Mouse (Mus musculus): Measurements from ENCODE around the gene Neurod4. TPM values are rescaled to one million over a fixed set of nuclear protein-coding genes. Genes with fewer than 3 reads are reported as not detected.

Neurod4 gene
- polyA plus RNA-seq, 1 experiment from 2014 or later: not detected

Other genes starting within 250 kb of the Neurod4 start
- not detected in 2 replicates for gene Olfr821, start 249.9 kb downstream of the Neurod4 start, polyA plus RNA-seq (2015; fragmentation: Nextera tagmentation; extraction: Ambion mirVana)
- gene Olfr822, start 209.0 kb downstream of the Neurod4 start, polyA plus RNA-seq (2015; fragmentation: Nextera tagmentation; extraction: Ambion mirVana): not detected in 2 replicates
- gene Olfr823, start 164.9 kb downstream of the Neurod4 start, polyA plus RNA-seq (2015; fragmentation: Nextera tagmentation; extraction: Ambion mirVana): not detected in 2 replicates
- gene Olfr824, start 150.2 kb downstream of the Neurod4 start, polyA plus RNA-seq (2015; fragmentation: Nextera tagmentation; extraction: Ambion mirVana): not detected in 2 replicates
- not detected in 2 replicates for gene Olfr825, start 113.5 kb downstream of the Neurod4 start, polyA plus RNA-seq (2015; fragmentation: Nextera tagmentation; extraction: Ambion mirVana)
- not detected in 2 replicates for gene Olfr826, start 96.1 kb downstream of the Neurod4 start, polyA plus RNA-seq (2015; fragmentation: Nextera tagmentation; extraction: Ambion mirVana)
- not detected in 2 replicates for gene Olfr827, start 65.8 kb downstream of the Neurod4 start, polyA plus RNA-seq (2015; fragmentation: Nextera tagmentation; extraction: Ambion mirVana)
- gene Tespa1, start 42.6 kb upstream of the Neurod4 start, polyA plus RNA-seq (2015; fragmentation: Nextera tagmentation; extraction: Ambion mirVana): 1.2 and 1.3 TPM in 2 replicates
- gene Vmn2r84, start 114.1 kb upstream of the Neurod4 start, polyA plus RNA-seq (2015; fragmentation: Nextera tagmentation; extraction: Ambion mirVana): 0.01 TPM in 1 of 2 replicates, not detected in the other
- 0.01 TPM in 1 of 2 replicates, not detected in the other for gene Vmn2r85, start 149.5 kb upstream of the Neurod4 start, polyA plus RNA-seq (2015; fragmentation: Nextera tagmentation; extraction: Ambion mirVana)
- gene Vmn2r86, start 175.8 kb upstream of the Neurod4 start, polyA plus RNA-seq (2015; fragmentation: Nextera tagmentation; extraction: Ambion mirVana): not detected in 2 replicates
- not detected in 2 replicates for gene Vmn2r87, start 217.2 kb upstream of the Neurod4 start, polyA plus RNA-seq (2015; fragmentation: Nextera tagmentation; extraction: Ambion mirVana)